Mouse (Mus musculus) kidney, postnatal 14 days (tissue): ENCODE results near the gene Map3k5.

Source experiments
- DNase-seq: peaks from one replicate; pipeline ENCODE4 v3.0.0; 2022; ENCODE audit warnings: mixed read lengths

Gene Map3k5

DNA sequence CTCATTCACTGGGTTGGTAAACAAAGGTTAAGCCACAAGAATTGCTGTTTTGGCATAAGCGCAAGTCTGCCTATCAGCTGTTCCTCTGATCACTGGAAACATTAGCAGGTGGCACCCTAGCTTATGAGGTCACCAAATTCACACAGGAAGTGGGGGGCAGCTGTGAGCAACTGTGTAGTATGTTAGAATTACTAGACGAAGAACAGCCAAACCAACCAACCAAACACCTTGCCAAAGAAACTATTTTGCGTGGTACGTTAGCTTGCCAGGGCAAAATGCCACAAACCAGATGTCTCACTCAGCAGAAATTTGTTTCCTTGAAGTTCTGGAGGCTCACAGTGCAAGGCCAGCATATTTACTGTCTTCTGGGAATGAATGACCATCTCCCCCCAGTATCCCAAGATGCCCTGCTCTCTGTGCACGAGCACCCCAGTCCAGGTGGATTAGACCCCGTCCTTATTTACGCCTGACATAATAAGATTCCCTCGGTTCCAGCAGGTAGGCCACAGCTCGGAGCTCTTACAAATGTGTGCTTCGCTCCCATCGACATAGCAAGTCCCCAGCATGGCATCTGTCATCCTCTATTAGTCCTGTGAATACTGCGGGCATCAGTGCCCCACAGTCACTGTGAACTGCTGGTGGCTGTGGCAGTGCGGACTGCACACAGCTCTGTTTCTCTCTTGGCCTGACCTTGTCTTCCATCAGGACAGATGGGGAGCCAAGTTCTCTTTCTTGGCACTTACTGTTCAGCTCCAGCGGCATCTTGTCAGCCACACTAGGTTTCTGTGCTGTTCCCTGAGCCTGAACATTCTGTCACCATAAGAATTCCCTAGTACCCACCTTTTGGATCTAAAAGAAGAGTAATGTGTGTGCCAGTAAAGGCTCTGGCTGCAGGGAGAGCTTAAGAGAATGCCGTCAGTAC is 185.5 kb downstream of the Map3k5 start:
- DNase-seq, result no peak

DNA sequence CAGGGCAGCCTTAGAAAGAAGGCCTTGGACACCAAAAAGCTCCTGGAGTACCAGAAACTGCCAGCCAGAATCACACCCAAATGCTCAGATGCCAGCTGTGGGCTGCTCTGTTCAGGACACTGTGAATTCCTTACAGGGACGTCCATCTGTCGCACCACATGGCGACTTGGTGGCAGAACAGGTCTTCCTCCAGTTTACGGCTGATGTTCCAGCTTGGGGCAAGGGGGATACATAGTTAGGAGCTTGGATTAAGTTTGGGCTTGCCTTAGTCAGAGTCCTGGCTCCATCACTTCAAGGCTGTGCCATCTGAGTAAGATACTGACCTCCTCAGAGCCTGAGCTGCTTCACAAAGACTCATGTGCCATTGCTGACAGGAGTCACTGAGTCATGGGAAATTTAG is 187.7 kb downstream of the Map3k5 start:
- no peak for DNase-seq

DNA sequence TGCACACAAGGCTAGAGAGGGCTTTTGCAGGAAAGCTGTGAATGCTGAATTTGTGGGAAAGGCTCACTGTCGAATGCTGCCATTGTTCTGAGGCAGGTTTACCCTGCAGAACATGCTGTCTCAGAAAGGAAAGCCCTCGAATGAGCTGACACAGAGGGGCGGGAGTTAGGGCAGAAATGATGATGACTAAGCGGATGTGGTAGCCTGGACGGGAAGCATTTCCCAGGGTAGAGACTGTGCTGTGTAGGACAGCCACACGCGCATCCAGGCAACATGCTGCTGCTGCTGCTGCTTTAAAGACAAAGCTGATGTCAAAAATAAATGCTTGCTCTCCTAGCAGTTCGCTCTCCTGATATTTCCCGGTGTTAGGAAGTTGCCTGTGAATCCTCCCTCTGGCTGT is 189.1 kb downstream of the Map3k5 start:
- DNase-seq, result peak; percentile 30

DNA sequence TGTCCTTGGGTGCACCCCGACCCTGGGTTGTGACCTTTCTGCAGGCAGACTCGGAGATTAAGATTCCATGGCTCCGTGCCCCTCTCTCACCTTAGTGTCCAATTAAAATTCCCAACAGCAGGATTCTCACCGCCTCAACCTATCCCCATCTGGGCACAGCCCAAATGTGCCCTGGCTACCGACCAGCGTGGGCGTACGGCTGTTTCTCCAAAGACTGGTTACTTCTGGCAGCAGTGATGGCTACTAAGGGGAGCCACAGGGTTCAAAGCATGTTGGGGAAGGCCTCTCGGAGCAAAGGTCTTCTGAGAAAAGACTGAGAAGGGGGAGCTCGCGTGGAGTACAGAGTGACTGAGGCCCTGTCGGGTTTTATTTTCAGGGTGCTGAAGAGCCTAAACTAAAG is 190.3 kb downstream of the Map3k5 start:
- DNase-seq, result no peak

DNA sequence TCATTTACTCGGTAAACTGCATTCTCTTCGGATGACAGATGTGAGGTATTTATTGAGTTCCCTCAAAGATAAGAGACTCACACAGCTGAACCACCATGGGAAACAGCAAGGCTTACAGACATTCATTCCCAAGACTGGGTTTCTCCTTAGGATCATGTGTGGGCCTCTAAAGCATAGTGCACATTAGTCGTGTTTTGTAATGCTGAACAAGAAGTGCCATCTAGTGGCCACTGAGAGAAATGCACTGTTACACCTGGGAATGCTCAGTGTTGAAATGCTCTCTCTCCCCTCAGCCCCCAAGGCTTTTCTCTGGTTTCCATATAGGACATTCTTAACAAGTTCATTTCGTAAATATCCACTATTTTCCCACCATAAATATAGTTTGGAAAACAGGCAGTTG is 191.0 kb downstream of the Map3k5 start:
- DNase-seq, result peak; percentile 70

DNA sequence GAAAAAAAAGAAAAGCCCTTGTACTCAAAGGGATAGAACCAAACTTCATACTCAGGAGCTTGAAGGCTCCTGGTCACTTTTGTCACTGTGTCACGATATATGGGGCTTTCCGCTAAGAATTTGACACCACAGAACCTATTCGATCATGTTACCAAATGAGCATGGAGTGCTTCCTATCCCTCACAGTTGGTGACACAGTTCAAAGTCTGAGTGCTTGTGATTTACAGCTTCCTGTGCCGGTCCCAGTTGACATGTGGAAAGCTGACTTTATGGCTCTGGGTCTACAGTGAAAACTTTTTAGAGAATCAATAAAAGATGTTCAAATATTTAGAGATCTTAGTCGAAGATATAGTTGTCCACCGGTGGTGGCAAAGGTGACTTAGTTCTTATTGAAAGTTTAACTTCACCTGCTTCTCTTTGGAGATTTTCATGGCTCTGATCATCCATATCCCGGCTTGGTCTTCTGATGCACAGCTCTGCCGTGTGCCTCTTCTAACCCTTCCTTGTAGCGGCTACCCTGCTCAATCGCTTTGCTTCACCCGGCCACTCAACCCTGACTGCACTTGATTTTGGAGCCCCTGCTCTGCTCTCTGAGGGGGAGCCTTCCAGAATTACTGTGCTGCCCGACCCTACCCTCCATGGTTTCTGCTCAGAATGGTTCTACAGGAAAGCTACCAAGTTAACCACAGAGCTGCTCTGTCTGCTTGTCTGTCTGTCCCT is 198.8 kb downstream of the Map3k5 start:
- no peak for DNase-seq

DNA sequence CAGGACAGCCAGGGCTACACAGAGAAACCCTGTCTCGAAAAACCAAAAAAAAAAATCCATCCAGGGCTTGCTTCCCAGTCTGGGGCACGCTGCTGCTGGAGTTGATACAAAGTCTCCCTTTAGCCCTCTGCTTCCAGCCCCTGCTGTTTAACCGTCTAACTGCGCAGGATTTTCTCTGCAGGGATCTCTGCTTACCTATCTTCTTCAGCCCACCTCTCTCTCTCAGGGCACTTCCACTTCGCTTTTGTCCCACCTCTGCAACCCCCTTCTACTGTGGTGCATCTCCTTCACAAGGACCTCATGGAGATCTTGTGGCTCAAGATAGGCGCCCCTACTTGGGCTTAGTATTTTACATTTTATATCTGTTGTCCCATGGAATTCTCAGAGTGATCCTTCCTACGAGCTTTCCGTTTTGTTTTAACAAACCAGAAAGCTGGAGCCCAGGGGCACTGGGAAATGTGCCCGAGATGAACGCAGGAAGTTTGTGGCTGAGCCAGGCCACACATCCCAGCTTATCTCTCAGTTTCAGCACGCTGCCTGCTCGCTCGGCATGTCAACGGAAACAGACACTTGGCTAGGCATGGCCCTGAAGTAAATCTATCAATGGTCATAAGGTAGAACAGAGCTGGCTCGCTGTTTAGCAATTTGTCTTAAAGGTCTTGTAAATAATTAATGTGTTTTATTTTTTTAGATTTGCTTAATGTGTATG is 201.2 kb downstream of the Map3k5 start:
- peak; percentile 42 for DNase-seq

DNA sequence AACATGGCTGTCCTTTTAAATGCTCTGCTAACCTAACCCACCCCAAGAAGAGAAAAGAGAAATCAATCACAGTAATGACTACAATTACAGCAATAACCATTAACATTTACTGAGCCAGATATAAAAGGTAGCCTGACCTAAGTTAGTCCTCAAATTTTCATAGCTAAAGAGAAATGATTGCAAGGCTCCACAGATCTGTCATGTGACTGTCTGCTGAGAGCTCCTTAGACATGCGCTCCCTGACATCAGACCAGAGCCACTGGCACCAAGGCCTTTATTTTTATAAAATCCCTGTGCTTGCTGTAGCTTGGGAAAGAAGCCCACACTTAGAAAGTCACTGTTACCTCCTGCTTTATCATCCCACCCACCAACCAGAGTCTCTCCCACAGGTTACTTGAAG is 202.2 kb downstream of the Map3k5 start:
- DNase-seq, result no peak

DNA sequence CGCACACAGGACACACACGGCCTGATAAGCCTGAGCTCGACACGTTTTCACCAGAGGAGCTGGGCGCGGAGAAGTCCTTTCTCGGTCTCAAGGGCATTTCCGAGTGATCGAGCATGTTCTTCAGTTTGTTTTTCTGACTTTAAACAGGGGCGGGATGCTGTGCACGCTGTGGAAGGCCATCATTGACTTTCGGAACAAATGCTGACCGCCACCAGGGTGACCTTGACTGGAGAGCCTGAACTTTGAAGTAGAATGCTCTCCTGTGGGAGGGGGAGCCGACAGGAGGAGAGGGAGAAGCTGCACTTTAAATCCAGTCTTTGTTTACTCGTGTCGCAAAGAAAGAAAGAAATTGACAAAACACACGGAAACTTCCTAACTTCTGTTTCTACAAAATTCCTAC is 207.1 kb downstream of the Map3k5 start:
- DNase-seq, result no peak

DNA sequence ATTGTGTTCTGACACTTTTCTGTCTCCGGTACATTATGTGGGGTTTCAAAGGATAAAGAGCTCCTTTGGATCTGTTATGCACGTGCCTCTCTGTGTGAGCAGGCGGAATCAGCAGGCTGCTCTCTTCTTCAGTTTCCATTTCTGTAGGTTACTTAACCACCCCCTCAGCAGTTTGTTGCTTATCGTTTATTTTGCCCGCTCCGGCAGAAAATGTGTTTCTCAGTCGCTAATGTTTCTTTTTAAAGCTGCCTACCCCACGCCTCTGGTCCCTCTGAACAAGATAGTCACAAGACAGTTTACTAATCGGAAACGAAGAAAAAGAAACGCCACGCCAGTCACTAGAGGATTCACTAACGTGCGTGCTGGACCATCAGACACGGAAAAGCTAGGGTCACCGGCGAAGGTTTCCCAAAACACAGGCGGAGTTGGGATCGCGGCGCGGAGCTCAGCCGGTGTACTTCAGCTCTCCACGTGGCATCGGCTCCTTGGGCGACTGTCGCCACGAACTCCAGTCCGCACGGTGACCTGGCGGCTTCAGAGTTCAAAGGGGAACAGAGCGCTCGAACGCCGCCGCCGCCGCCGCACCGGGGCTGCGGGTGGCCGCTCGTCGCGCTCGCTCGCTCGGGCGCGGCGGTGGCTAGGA is 214.0 kb downstream of the Map3k5 start, which contains the start of gene Map7:
TSS of gene Map7 (plus strand) at position 342 of the 643 bp plus-strand sequence.
- DNase-seq, result no peak

DNA sequence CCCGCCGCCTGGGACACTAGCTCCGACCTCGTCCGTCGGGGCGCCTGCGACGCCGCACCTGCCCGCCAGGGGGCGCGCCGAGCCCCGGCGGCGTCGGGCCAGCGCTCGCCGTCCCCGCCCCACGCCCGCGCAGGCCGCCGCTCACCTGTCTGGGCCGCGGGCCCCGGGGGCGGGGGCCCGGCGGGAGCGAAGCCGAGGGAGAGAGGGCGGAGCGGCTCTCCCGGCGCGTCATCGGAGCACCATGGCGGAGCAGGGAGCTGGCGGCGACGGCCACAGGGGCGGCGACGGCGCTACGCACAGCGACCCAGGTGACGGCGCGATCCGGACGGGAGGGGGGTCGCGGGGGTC is 214.5 kb downstream of the Map3k5 start:
- peak; percentile 89 for DNase-seq

DNA sequence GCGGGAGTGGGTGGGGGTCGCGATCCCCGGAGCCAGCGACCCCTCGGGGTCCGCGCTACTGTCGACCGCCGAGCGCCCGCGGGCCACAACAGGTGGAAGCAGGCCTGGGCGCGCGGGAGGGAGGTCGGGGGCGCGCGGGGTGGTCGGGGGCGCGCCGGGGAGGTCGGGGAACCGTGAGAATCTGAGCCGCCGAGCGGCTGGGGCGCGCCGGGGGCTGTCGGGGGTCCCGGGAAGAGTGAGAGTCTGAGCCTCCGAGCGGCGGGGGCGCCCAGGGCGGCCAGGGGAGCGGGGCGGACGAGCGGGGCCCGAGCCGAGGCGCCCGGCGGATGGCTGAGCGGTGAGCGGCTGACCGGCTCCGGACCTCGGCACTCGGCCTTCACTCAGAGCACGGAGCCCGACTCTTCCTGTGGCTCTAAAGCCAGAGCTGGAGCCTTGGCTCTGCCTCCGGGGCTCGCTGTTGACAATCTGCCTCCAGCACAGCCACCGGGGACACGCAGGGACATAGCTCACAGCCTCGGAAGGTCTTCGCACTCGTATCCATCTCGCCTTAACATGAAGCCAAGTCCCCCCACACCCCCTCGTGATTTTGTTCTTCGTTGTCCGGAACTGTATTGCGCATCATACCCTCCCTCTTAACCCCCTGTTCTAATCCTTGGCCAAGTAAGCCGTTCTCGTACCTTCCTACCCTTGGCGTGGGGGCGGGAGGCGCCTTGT is 215.0 kb downstream of the Map3k5 start:
- DNase-seq, result peak; percentile 67

DNA sequence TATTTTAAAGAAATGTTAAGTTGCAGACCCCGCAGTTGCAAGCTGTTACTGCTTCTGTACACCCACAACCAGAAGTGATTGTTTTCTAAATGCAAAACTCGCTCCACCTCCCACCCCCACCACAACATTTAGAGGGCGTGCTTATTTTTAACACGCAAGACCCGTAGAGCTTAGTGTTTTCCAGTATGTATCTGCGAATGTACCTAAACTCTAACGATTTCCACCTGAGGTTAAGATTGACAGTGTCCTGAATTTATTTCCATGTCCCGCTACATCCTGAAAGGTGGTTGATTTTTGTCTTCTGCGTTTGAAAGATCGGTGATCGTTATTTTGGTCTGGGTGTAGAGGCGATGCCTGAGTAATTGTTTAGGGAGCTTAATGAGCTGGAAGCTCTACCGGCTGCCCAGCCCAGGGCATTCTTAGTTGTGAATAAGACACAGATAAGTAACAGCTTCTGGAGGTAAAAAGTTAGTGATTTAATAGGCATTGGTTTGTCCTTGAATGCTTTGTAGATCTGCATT is 215.6 kb downstream of the Map3k5 start:
- peak; percentile 18 for DNase-seq

DNA sequence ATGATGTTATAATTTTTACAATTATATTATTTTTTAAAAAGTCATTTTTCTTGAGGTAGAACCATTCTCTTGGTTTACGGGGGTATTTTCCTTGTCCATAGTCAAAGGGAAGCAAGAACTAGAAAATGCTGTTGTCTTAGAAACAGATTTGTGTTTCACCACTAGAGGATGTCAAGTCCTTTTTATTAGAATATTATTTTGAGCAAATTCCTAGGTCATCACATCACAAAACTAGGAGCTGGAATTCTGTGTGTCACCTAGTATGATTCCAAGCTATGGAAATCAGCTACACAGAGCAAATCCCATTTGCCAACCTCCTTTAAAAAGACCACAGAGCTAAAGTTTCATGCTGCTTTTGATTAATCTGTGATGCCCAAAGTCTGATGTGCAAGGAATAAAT is 217.9 kb downstream of the Map3k5 start:
- no peak for DNase-seq

DNA sequence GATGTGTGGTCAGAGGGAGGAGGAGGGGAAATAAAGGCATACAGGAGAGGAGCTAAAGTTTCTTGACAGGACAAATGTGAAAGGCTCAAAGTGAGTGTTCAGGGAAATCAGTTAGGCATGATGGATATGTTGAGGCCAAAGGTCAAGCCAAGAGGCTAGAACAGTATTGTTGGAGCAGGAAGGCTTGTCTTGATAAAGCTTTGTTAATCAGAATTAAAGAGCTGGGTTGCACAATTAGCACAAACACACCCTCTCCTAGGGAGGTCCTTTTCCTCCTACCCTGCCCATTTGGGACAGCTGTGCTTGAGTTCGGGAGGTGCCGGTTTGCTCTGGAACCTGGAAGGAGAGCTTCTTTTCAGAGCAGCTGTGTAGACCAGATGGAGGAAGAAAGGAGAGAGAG is 219.2 kb downstream of the Map3k5 start:
- no peak for DNase-seq

DNA sequence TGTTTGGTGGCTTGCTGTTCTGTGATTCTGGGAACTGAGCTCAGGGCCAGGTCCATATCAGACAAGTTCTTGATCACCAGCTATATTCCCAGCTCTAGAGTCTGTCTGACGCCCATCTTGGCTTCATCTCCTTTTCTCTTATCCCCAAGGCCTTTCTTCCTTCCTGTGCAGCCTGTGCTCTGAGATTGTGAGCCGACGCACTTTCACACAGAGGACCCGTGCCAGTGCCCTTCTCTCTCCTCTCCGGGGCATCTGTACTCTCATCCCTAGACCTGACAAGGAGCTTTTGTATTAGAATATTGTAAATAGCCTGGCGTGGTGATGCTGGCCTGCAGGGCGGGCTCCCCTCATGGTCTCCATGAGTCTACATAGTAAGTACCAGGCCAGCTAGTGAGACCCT is 221.1 kb downstream of the Map3k5 start:
- no peak for DNase-seq

DNA sequence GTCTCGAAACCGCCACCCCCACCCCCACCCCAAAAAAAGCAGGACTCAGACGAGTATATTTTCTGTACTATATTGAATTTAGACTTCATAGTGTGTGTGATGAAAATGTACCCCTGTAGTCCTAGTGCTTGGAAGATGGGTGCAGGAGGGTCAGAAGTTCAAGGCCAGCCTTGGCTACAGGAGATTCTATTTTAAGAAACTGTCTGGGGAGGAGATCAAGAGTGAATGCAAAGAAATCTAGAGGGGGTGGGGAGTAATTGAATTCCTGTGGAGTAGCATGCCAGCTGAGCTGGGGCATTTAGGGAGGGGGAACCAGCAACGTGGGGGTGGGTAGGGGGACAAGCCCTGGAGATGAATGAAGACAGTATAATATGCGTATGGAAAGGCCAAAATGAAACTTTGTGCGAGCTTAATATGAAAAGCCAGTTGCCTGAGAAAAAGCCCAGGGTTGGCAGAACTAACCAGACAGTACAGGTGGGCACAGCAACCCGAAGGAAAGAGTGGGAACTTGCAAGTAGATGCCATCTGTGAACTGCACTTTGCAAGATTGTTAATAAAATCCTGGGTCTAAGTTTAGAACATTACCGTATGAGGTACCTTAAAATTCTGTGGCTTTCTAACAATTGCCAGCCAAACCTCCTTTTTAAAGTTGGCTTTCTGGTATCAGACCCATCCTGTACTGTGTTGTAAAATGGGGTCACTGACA is 222.9 kb downstream of the Map3k5 start:
- DNase-seq, result no peak

DNA sequence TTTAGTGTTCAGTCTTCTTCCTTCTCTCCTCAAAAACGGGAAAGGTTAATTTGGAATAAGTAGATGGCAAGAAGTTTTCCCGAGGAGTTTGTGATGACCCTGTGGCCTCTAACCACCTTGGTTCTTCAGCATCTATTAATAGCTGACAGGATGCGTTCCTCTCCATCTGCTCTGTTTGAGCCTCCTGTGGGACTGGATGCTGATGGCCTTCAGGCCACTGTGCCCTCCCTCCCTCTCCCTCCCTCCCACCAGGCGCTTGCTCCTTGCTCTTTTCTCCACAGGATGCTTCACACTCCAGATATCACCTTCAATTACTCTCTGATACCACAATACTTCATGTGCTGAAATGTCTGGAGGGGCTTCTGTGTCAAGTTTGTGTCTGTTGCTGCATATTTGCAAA is 224.5 kb downstream of the Map3k5 start:
- DNase-seq, result no peak

DNA sequence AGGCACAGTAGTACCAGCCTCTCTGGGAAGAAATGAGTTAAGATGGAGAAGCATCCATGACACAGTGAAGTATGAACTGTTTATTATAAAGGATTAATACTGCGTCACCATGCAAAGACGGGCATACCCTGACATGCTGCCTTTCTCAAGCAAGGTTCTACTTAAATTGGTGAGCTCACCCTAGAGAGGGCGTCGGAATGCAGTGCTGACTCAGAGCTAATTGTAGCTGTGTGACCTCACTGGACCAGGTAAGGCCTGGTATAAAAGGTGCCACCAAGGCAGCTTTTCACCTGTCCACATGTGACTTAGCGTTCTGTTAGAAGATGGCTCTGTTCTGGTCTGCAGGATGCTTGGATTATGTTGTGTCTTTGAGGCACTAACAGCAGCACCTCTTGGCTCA is 225.0 kb downstream of the Map3k5 start:
- no peak for DNase-seq

DNA sequence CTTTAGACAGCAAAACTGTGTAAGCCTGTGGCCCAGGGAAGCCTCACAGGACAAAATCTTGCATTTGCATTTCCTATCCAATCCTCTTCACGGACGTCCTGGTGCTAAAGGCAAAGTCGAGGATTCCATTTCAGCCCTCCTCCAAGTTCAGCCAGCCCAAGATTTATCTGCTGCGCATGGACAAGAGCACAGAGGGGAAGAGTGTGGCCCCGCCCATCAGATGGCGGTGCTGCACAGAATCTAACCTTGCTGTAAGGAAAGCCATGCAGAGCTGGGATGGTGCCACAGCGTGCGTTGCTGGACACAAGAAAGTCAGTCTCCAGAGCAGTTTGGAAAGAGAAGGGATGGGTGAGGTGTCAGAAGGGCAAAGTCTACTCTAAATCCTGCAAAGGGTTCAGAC is 226.6 kb downstream of the Map3k5 start:
- DNase-seq, result peak; percentile 64

DNA sequence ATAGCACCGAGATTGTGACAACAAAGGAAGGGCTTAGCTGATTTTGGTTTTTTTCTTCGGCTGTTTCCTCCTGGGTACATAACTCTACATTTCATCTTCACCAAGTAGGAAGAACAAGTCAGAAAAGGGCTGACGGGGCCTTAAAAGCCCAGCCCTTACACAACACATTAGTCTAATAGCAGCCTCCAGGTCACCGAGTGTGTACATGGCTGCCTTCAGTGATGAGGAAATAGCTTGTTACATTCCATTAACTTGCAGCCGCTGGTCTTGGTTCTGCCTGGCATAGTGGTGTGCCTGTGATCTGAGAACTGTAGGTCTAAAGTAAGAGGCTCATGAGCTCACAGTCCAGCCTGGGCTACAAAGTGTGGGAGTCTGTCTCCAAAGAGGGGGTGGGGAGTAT is 230.5 kb downstream of the Map3k5 start:
- DNase-seq, result no peak

DNA sequence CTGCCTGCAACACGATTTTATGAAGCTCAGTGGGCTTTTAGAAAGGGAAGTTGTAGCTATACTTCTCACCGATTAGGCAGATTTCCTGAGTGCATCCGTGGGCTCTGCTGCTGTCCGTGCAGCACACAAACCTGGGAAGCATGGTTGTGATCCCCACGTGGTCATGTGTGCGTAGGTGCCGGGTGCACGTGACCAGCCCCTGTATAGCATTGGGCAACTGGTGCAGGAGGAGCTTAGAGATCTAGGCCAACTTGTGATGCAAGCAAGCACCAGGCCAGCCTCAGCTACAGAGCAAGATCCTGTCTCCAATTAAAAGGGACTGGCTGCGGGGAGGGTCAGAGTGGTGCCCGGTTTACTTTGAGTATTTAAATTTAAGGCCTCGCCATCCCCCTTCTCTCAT is 232.5 kb downstream of the Map3k5 start:
- no peak for DNase-seq
